Mouse (Mus musculus): Measurements from ENCODE around the gene Tanc1.

GRCm38 (mm10) chr2:59691112-59691511 is 79.3 kb downstream of the Tanc1 start:
- TF ChIP-seq POLR2A (IDR thresholded peaks at IDR 0.05; ENCODE audit: low read depth, low read length), result no peak
- no peak for TF ChIP-seq CTCF (IDR thresholded peaks at IDR 0.05; ENCODE audit: extremely low read depth, insufficient read length, insufficient replicate concordance, low read depth, low read length)

Measured in small intestine, adult 2 months (tissue).